Mouse (Mus musculus) kidney, adult 11 months (tissue): ENCODE data around the gene Prg3.

Source experiments
- DNase-seq: peaks from one replicate; pipeline ENCODE4 v3.0.0; 2022

Gene Prg3

GRCm38 (mm10) chr2:84999486-85000181 is 11.6 kb downstream of the Prg3 start:
- peak; percentile 14 for DNase-seq

- DNase-seq: peak; percentile 19
These were observed 13.5 kb downstream of the Prg3 start for GRCm38 (mm10) chr2:85001497-85001896.

- DNase-seq: no peak
These were observed 14.6 kb downstream of the Prg3 start for GRCm38 (mm10) chr2:85002575-85002974.

- no peak for DNase-seq
These were observed 16.3 kb downstream of the Prg3 start for GRCm38 (mm10) chr2:85004341-85004740.

GRCm38 (mm10) chr2:85006600-85006999 is 18.6 kb downstream of the Prg3 start:
- DNase-seq: no peak

GRCm38 (mm10) chr2:85007729-85008128 is 19.7 kb downstream of the Prg3 start:
- DNase-seq: no peak

GRCm38 (mm10) chr2:85009212-85009611 is 21.2 kb downstream of the Prg3 start:
- no peak for DNase-seq

- DNase-seq: no peak
These were observed 24.0 kb downstream of the Prg3 start for GRCm38 (mm10) chr2:85011906-85012604.

GRCm38 (mm10) chr2:85012679-85013078 is 24.7 kb downstream of the Prg3 start:
- DNase-seq: no peak

- no peak for DNase-seq
These were observed 26.0 kb downstream of the Prg3 start for GRCm38 (mm10) chr2:85013826-85014587.

GRCm38 (mm10) chr2:85014588-85014982 is 26.6 kb downstream of the Prg3 start:
- DNase-seq: no peak

- no peak for DNase-seq
These were observed 34.0 kb downstream of the Prg3 start for GRCm38 (mm10) chr2:85022043-85022442.

- no peak for DNase-seq
These were observed 38.2 kb downstream of the Prg3 start for GRCm38 (mm10) chr2:85026178-85026577.

GRCm38 (mm10) chr2:85027281-85027680 is 39.3 kb downstream of the Prg3 start:
- no peak for DNase-seq

- no peak for DNase-seq
These were observed 41.9 kb downstream of the Prg3 start for GRCm38 (mm10) chr2:85029897-85030296.

- no peak for DNase-seq
These were observed 43.0 kb downstream of the Prg3 start for GRCm38 (mm10) chr2:85030989-85031388.

- DNase-seq: no peak
These were observed 45.1 kb downstream of the Prg3 start for GRCm38 (mm10) chr2:85033121-85033520.

- DNase-seq: no peak
These were observed 46.2 kb downstream of the Prg3 start for GRCm38 (mm10) chr2:85034169-85034568.

GRCm38 (mm10) chr2:85036507-85037046 is 48.6 kb downstream of the Prg3 start:
- peak; percentile 21 for DNase-seq

- DNase-seq: peak; percentile 86
These were observed 49.3 kb downstream of the Prg3 start, which contains the start of the genes Ssrp1 and P2rx3 for GRCm38 (mm10) chr2:85037047-85038026. Gene Ssrp1, plus strand, starts transcription at chr2:85037234. Gene P2rx3, minus strand, starts transcription at chr2:85037462.

GRCm38 (mm10) chr2:85038336-85038735 is 50.3 kb downstream of the Prg3 start:
- DNase-seq: no peak
